Mouse (Mus musculus) brain, embryonic 14.5 days (tissue): ENCODE results near the gene Lexm.

ENCODE experiments used
- CTCF ChIP-seq: fragments of 200-500 bp; IDR thresholded peaks from 2 replicates; pipeline ENCODE4 v1.5.1; 2012; ENCODE audit warnings: inconsistent platforms, mild to moderate bottlenecking, moderate library complexity, borderline replicate concordance; ENCODE audit not compliant: insufficient read depth, insufficient read length; ENCODE audit errors: extremely low read depth
- POLR2A ChIP-seq: fragments of 200-500 bp; IDR thresholded peaks from 2 replicates; pipeline ENCODE4 v1.6.1; 2012; ENCODE audit warnings: mild to moderate bottlenecking, inconsistent platforms, borderline replicate concordance; ENCODE audit not compliant: poor library complexity, insufficient read depth, insufficient read length, severe bottlenecking; ENCODE audit errors: extremely low read depth

- TF ChIP-seq CTCF: no peak
- TF ChIP-seq POLR2A: no peak
Measured at GRCm38 (mm10) chr4:106557978-106558377, 59.1 kb downstream of the Lexm start.
